Mouse (Mus musculus): ENCODE measurements around the gene Chil4. TPM values are rescaled to one million over a fixed set of nuclear protein-coding genes. Genes with fewer than 3 reads are reported as not detected.

The Chil4 gene
- polyA plus RNA-seq, 1 experiment from 2014 or later, result not detected

Other genes starting within 250 kb of the Chil4 start
- 3.2 and 3.4 TPM in 2 replicates for gene Ovgp1, start 245.8 kb downstream of the Chil4 start, polyA plus RNA-seq (2014; fragmentation: Nextera tagmentation; extraction: Ambion mirVana)
- 1.0 and 1.7 TPM in 2 replicates for gene Pifo, start 204.9 kb downstream of the Chil4 start, polyA plus RNA-seq (2014; fragmentation: Nextera tagmentation; extraction: Ambion mirVana)
- gene Chil5, start 186.7 kb downstream of the Chil4 start, polyA plus RNA-seq (2014; fragmentation: Nextera tagmentation; extraction: Ambion mirVana), result not detected in 2 replicates
- gene Chia1, start 106.3 kb downstream of the Chil4 start, polyA plus RNA-seq (2014; fragmentation: Nextera tagmentation; extraction: Ambion mirVana), result 0.16 and 0.44 TPM in 2 replicates
- not detected in 2 replicates for gene Chil3, start 51.9 kb downstream of the Chil4 start, polyA plus RNA-seq (2014; fragmentation: Nextera tagmentation; extraction: Ambion mirVana)
- gene Chil6, start 186.7 kb upstream of the Chil4 start, polyA plus RNA-seq (2014; fragmentation: Nextera tagmentation; extraction: Ambion mirVana), result not detected in 2 replicates